Mouse (Mus musculus): ENCODE measurements around the gene Asic2. TPM values are rescaled to one million over a fixed set of nuclear protein-coding genes. Genes with fewer than 3 reads are reported as not detected.

Asic2 gene
- polyA plus RNA-seq, 1 experiment from 2014 or later, result 16.2 TPM

- Histone ChIP-seq H3K4me2 (ENCODE audit: low read length) (no peak overlapping the region), H3K9me3 (replicated peaks; ENCODE audit: control insufficient read depth, low read length, poor library complexity, severe bottlenecking) (no peaks in the 10 kb centered on the region), H3K36me3 (ENCODE audit: control insufficient read depth, insufficient read depth, low read length) (no peaks in the 10 kb centered on the region), H3K9ac (ENCODE audit: low read depth, low read length) (no peak overlapping the region), H3K27ac (ENCODE audit: low read length) (no peak overlapping the region), H3K27me3 (ENCODE audit: control insufficient read depth, insufficient read depth, low read depth, low read length) (no peaks in the 10 kb centered on the region), H3K4me3 (ENCODE audit: low read depth, low read length) (no peak overlapping the region), H3K4me1 (ENCODE audit: control insufficient read depth, insufficient read depth, low read length) (peaks cover 6% of the 10 kb centered on the region)
- ATAC-seq, result no peak
- 52% methylated on average over 5 of the region's 5 CpGs for WGBS
These were observed 1120.1 kb downstream of the Asic2 start for GRCm38 (mm10) chr11:80848131-80848530.

GRCm38 (mm10) chr11:80846115-80846514 is 1122.1 kb downstream of the Asic2 start:
- Histone ChIP-seq H3K4me1 (ENCODE audit: control insufficient read depth, insufficient read depth, low read length) (no peaks in the 10 kb centered on the region), H3K27me3 (ENCODE audit: control insufficient read depth, insufficient read depth, low read depth, low read length) (no peaks in the 10 kb centered on the region), H3K9ac (ENCODE audit: low read depth, low read length) (no peak overlapping the region), H3K36me3 (ENCODE audit: control insufficient read depth, insufficient read depth, low read length) (no peaks in the 10 kb centered on the region), H3K9me3 (replicated peaks; ENCODE audit: control insufficient read depth, low read length, poor library complexity, severe bottlenecking) (no peaks in the 10 kb centered on the region), H3K27ac (ENCODE audit: low read length) (no peak overlapping the region), H3K4me3 (ENCODE audit: low read depth, low read length) (no peak overlapping the region), H3K4me2 (ENCODE audit: low read length) (no peak overlapping the region)
- 58% methylated on average over 3 of the region's 3 CpGs for whole genome bisulfite sequencing
- no peak for ATAC-seq

GRCm38 (mm10) chr11:80845486-80845885 is 1122.8 kb downstream of the Asic2 start:
- Histone ChIP-seq H3K9me3 (replicated peaks; ENCODE audit: control insufficient read depth, low read length, poor library complexity, severe bottlenecking) (no peaks in the 10 kb centered on the region), H3K27ac (ENCODE audit: low read length) (no peak overlapping the region), H3K27me3 (ENCODE audit: control insufficient read depth, insufficient read depth, low read depth, low read length) (no peaks in the 10 kb centered on the region), H3K4me1 (ENCODE audit: control insufficient read depth, insufficient read depth, low read length) (no peaks in the 10 kb centered on the region), H3K4me2 (ENCODE audit: low read length) (no peak overlapping the region), H3K9ac (ENCODE audit: low read depth, low read length) (no peak overlapping the region), H3K4me3 (ENCODE audit: low read depth, low read length) (no peak overlapping the region), H3K36me3 (ENCODE audit: control insufficient read depth, insufficient read depth, low read length) (no peaks in the 10 kb centered on the region)
- no peak for ATAC-seq
- 60% methylated on average over 7 of the region's 7 CpGs for WGBS

- Histone ChIP-seq H3K9me3 (replicated peaks; ENCODE audit: control insufficient read depth, low read length, poor library complexity, severe bottlenecking) (no peaks in the 10 kb centered on the region), H3K9ac (ENCODE audit: low read depth, low read length) (no peak overlapping the region), H3K4me1 (ENCODE audit: control insufficient read depth, insufficient read depth, low read length) (no peaks in the 10 kb centered on the region), H3K4me2 (ENCODE audit: low read length) (no peak overlapping the region), H3K27ac (ENCODE audit: low read length) (no peak overlapping the region), H3K4me3 (ENCODE audit: low read depth, low read length) (no peak overlapping the region), H3K27me3 (ENCODE audit: control insufficient read depth, insufficient read depth, low read depth, low read length) (no peaks in the 10 kb centered on the region), H3K36me3 (ENCODE audit: control insufficient read depth, insufficient read depth, low read length) (no peaks in the 10 kb centered on the region)
- ATAC-seq, result no peak
- WGBS, result 87% methylated on average over 2 of the region's 2 CpGs
These were observed 1124.8 kb downstream of the Asic2 start for GRCm38 (mm10) chr11:80843435-80843834.

- Histone ChIP-seq H3K36me3 (ENCODE audit: control insufficient read depth, insufficient read depth, low read length) (no peaks in the 10 kb centered on the region), H3K27me3 (ENCODE audit: control insufficient read depth, insufficient read depth, low read depth, low read length) (no peaks in the 10 kb centered on the region), H3K4me1 (ENCODE audit: control insufficient read depth, insufficient read depth, low read length) (no peaks in the 10 kb centered on the region), H3K9ac (ENCODE audit: low read depth, low read length) (no peak overlapping the region), H3K27ac (ENCODE audit: low read length) (no peak overlapping the region), H3K4me3 (ENCODE audit: low read depth, low read length) (no peak overlapping the region), H3K4me2 (ENCODE audit: low read length) (no peak overlapping the region), H3K9me3 (replicated peaks; ENCODE audit: control insufficient read depth, low read length, poor library complexity, severe bottlenecking) (no peaks in the 10 kb centered on the region)
- no peak for ATAC-seq
- WGBS, result 62% methylated on average over 1 of the region's 1 CpGs
These were observed 1129.5 kb downstream of the Asic2 start for GRCm38 (mm10) chr11:80838724-80839123.

- Histone ChIP-seq H3K36me3 (ENCODE audit: control insufficient read depth, insufficient read depth, low read length) (no peaks in the 10 kb centered on the region), H3K27ac (ENCODE audit: low read length) (no peak overlapping the region), H3K4me3 (ENCODE audit: low read depth, low read length) (no peak overlapping the region), H3K4me1 (ENCODE audit: control insufficient read depth, insufficient read depth, low read length) (peaks cover 7% of the 10 kb centered on the region), H3K4me2 (ENCODE audit: low read length) (no peak overlapping the region), H3K27me3 (ENCODE audit: control insufficient read depth, insufficient read depth, low read depth, low read length) (no peaks in the 10 kb centered on the region), H3K9ac (ENCODE audit: low read depth, low read length) (no peak overlapping the region), H3K9me3 (replicated peaks; ENCODE audit: control insufficient read depth, low read length, poor library complexity, severe bottlenecking) (no peaks in the 10 kb centered on the region)
- ATAC-seq, result no peak
- 82% methylated on average over 4 of the region's 4 CpGs for WGBS
These were observed 1132.4 kb downstream of the Asic2 start for GRCm38 (mm10) chr11:80835841-80836240.

- H3K36me3 ChIP-seq (ENCODE audit: control insufficient read depth, insufficient read depth, low read length), result no peaks in the 10 kb centered on the region
- H3K9ac ChIP-seq (ENCODE audit: low read depth, low read length), result no peak overlapping the region
- H3K4me1 ChIP-seq (ENCODE audit: control insufficient read depth, insufficient read depth, low read length), result peaks cover 7% of the 10 kb centered on the region
- no peak overlapping the region for H3K4me3 ChIP-seq (ENCODE audit: low read depth, low read length)
- H3K27ac ChIP-seq (ENCODE audit: low read length), result no peak overlapping the region
- no peak for ATAC-seq
- WGBS, result 76% methylated on average over 2 of the region's 2 CpGs
- H3K9me3 ChIP-seq (replicated peaks; ENCODE audit: control insufficient read depth, low read length, poor library complexity, severe bottlenecking), result no peaks in the 10 kb centered on the region
- H3K4me2 ChIP-seq (ENCODE audit: low read length), result no peak overlapping the region
- no peaks in the 10 kb centered on the region for H3K27me3 ChIP-seq (ENCODE audit: control insufficient read depth, insufficient read depth, low read depth, low read length)
These were observed 1132.9 kb downstream of the Asic2 start for GRCm38 (mm10) chr11:80835395-80835794.

Other genes with a start within 250 kb of the Asic2 start
- gene 5530401A14Rik, start 107.8 kb downstream of the Asic2 start, polyA plus RNA-seq (2015; fragmentation: Nextera tagmentation; extraction: Ambion mirVana), result 0.61 and 1.0 TPM in 2 replicates
- 0.31 TPM in 1 of 2 replicates, not detected in the other for gene Ccl2, start 67.1 kb upstream of the Asic2 start, polyA plus RNA-seq (2015; fragmentation: Nextera tagmentation; extraction: Ambion mirVana)
- not detected in 2 replicates for gene Gm17268, start 70.1 kb upstream of the Asic2 start, polyA plus RNA-seq (2015; fragmentation: Nextera tagmentation; extraction: Ambion mirVana)
- gene Ccl7, start 77.3 kb upstream of the Asic2 start, polyA plus RNA-seq (2015; fragmentation: Nextera tagmentation; extraction: Ambion mirVana), result 0.27 and 0.48 TPM in 2 replicates
- gene Ccl11, start 89.4 kb upstream of the Asic2 start, polyA plus RNA-seq (2015; fragmentation: Nextera tagmentation; extraction: Ambion mirVana), result 0.23 TPM in 1 of 2 replicates, not detected in the other
- gene Ccl12, start 133.4 kb upstream of the Asic2 start, polyA plus RNA-seq (2015; fragmentation: Nextera tagmentation; extraction: Ambion mirVana), result 1.0 and 1.1 TPM in 2 replicates
- gene Ccl8, start 146.7 kb upstream of the Asic2 start, polyA plus RNA-seq (2015; fragmentation: Nextera tagmentation; extraction: Ambion mirVana), result not detected in 2 replicates